Mouse (Mus musculus): ENCODE data around the gene Gm10188.

DNA sequence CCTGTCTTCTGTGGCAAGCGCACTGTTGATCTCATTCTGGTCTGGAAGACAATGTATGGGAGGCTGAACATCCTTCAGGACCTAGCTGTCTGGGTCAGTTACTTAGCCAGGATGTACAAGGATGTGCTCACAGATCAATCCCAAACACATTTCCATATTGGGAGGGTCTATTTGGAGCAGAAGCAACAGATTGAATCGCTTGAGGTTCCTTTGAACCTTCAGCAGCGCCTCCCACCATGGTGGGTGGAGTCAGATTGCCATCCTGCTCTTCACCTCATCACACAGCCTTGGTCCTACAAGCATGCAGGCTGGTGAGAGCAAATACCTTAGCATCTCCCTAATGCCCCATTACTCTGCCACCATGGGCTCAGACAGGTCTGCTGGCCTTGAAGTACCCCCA is 35.8 kb downstream of the Gm10188 start:
- TF ChIP-seq CTCF (IDR thresholded peaks at IDR 0.05) (no peak), EP300 (IDR thresholded peaks at IDR 0.05) (no peak)
